Mouse (Mus musculus): ENCODE data around the gene Bmper. TPM values are rescaled to one million over a fixed set of nuclear protein-coding genes. Genes with fewer than 3 reads are reported as not detected.

The Bmper gene
- polyA plus RNA-seq, 1 experiment from 2014 or later, result 27.0 TPM

DNA sequence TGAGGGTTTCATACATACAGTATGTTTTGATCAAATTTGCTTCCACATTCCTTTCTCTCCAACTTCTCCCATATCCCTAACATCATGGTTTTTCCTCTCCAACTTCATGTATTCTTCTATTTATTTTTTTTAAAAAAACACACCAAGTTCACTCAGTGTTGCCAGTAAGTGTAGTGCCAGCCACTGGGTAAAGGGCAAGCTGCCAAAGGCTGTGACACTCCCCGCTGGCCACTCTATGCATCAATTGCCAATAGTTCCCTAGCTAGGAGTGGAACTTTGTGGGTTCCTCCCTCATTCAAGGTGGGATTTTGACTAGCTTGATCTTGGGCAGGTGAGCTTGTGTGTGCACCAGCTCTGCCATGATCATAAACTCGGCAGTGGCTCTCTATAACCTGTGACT is 33.0 kb downstream of the Bmper start:
- 67% methylated on average over 2 of the region's 2 CpGs for WGBS
- Histone ChIP-seq H3K9ac (replicated peaks; ENCODE audit: low read depth) (no peak overlapping the region), H3K9me3 (ENCODE audit: low read length) (no peaks in the 10 kb centered on the region), H3K27ac (ENCODE audit: low read length) (no peak overlapping the region), H3K36me3 (ENCODE audit: insufficient read depth, low read length) (no peaks in the 10 kb centered on the region), H3K27me3 (replicated peaks; ENCODE audit: insufficient read depth, low read length) (no peaks in the 10 kb centered on the region), H3K4me2 (replicated peaks; ENCODE audit: low read depth, low read length) (no peak overlapping the region), H3K4me3 (ENCODE audit: low read depth, low read length) (no peak overlapping the region), H3K4me1 (ENCODE audit: insufficient read depth, low read depth, low read length) (peaks cover 5% of the 10 kb centered on the region; the same call in 1 of the 2 replicates)
- ATAC-seq, result no peak
- no peak for DNase-seq (ENCODE audit: low spot score)
- TF ChIP-seq EP300 (IDR thresholded peaks at IDR 0.05) (no peak), CTCF (IDR thresholded peaks at IDR 0.05) (no peak)

DNA sequence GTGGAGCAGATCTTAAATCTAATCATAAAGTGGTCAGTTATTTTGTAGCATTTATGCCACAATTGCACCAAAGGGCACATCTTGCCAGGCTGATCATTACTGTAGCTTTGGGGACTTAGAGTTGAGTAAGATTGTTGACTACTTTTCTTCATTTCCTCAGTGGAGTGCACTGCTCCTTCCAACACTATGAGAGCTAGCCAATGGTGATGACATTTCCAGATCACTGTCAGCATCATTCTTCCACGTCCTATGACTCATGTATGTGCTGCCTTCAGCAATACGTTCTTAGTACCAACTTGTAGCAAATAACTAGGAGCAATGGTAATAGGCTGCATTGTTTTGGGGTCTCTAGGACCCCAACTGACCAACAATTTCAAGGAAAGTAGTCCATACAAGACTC is 33.7 kb downstream of the Bmper start:
- TF ChIP-seq CTCF (IDR thresholded peaks at IDR 0.05) (no peak), EP300 (IDR thresholded peaks at IDR 0.05) (no peak)
- no peaks in the 10 kb centered on the region for H3K9me3 ChIP-seq (ENCODE audit: low read length)
- DNase-seq (ENCODE audit: low spot score) (no peak), ATAC-seq (no peak)
- 79% methylated on average over 2 of the region's 2 CpGs for WGBS
- no peak overlapping the region for H3K4me3 ChIP-seq (ENCODE audit: low read depth, low read length)
- no peak overlapping the region for H3K4me2 ChIP-seq (replicated peaks; ENCODE audit: low read depth, low read length)
- no peak overlapping the region for H3K9ac ChIP-seq (replicated peaks; ENCODE audit: low read depth)
- no peaks in the 10 kb centered on the region for H3K36me3 ChIP-seq (ENCODE audit: insufficient read depth, low read length)
- no peaks in the 10 kb centered on the region for H3K27me3 ChIP-seq (replicated peaks; ENCODE audit: insufficient read depth, low read length)
- H3K27ac ChIP-seq (ENCODE audit: low read length), result no peak overlapping the region
- peaks cover 5% of the 10 kb centered on the region; the same call in 1 of the 2 replicates for H3K4me1 ChIP-seq (ENCODE audit: insufficient read depth, low read depth, low read length)

DNA sequence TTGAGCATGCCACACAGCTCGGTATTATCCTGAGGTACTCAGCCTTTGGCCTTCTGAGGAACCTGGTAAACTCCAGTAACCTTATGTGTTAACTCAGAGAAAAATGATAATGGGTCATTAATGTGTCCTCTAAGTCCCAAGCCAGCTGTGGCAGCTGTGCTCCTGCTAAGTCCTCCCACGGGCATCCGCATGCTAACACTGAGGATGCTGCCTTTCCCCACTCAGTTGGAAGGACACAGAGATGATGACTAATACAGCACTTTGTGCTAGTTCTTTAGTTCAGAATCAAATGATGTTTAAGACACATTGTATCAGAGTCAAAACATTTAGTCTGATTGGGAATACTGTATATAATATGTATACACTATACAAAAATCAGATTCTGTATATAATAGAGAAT is 39.0 kb downstream of the Bmper start:
- Histone ChIP-seq H3K9ac (replicated peaks; ENCODE audit: low read depth) (no peak overlapping the region), H3K27ac (ENCODE audit: low read length) (no peak overlapping the region), H3K9me3 (ENCODE audit: low read length) (no peaks in the 10 kb centered on the region), H3K4me3 (ENCODE audit: low read depth, low read length) (no peak overlapping the region), H3K4me1 (ENCODE audit: insufficient read depth, low read depth, low read length) (no peaks in the 10 kb centered on the region), H3K27me3 (replicated peaks; ENCODE audit: insufficient read depth, low read length) (no peaks in the 10 kb centered on the region), H3K4me2 (replicated peaks; ENCODE audit: low read depth, low read length) (no peak overlapping the region), H3K36me3 (ENCODE audit: insufficient read depth, low read length) (no peaks in the 10 kb centered on the region)
- 92% methylated on average over 3 of the region's 3 CpGs for WGBS
- TF ChIP-seq CTCF (IDR thresholded peaks at IDR 0.05), result no peak
- DNase-seq (ENCODE audit: low spot score), result no peak
- no peak for ATAC-seq

GRCm38 (mm10) chr9:23262851-23263250 is 40.0 kb downstream of the Bmper start:
- Histone ChIP-seq H3K9me3 (ENCODE audit: low read length) (no peaks in the 10 kb centered on the region), H3K4me2 (replicated peaks; ENCODE audit: low read depth, low read length) (no peak overlapping the region), H3K4me3 (ENCODE audit: low read depth, low read length) (no peak overlapping the region), H3K36me3 (ENCODE audit: insufficient read depth, low read length) (no peaks in the 10 kb centered on the region), H3K27ac (ENCODE audit: low read length) (no peak overlapping the region), H3K27me3 (replicated peaks; ENCODE audit: insufficient read depth, low read length) (no peaks in the 10 kb centered on the region), H3K9ac (replicated peaks; ENCODE audit: low read depth) (no peak overlapping the region), H3K4me1 (ENCODE audit: insufficient read depth, low read depth, low read length) (no peaks in the 10 kb centered on the region)
- no peak for ATAC-seq
- no peak for DNase-seq (ENCODE audit: low spot score)
- WGBS, result 80% methylated on average over 7 of the region's 7 CpGs
- TF ChIP-seq CTCF (IDR thresholded peaks at IDR 0.05), result no peak
- TF ChIP-seq EP300 (IDR thresholded peaks at IDR 0.05), result no peak

DNA sequence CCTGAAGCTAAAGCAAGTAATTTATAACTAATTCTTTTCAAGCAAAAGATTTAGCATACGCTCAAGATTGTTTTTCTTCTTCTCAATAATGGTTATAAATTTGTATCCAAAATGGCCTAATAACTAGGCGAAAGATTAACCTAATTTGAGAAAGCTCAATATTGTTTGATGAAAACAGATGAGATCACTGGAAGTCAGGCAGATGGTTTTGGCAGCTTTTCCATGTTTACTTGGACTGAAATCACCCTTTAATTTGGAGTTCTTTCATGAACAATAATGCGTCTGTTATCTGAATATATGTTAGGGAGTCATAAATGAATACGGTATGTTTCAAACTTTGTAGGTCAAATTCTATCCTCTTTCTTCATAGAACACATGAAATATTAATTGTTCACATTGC is 41.6 kb downstream of the Bmper start:
- no peak for TF ChIP-seq CTCF (IDR thresholded peaks at IDR 0.05)
- TF ChIP-seq EP300 (IDR thresholded peaks at IDR 0.05), result no peak
- Histone ChIP-seq H3K4me1 (ENCODE audit: insufficient read depth, low read depth, low read length) (no peaks in the 10 kb centered on the region), H3K36me3 (ENCODE audit: insufficient read depth, low read length) (no peaks in the 10 kb centered on the region), H3K4me3 (ENCODE audit: low read depth, low read length) (no peak overlapping the region), H3K4me2 (replicated peaks; ENCODE audit: low read depth, low read length) (no peak overlapping the region), H3K9ac (replicated peaks; ENCODE audit: low read depth) (no peak overlapping the region), H3K9me3 (ENCODE audit: low read length) (no peaks in the 10 kb centered on the region), H3K27me3 (replicated peaks; ENCODE audit: insufficient read depth, low read length) (no peaks in the 10 kb centered on the region), H3K27ac (ENCODE audit: low read length) (no peak overlapping the region)
- WGBS, result 81% methylated on average over 4 of the region's 4 CpGs
- no peak for ATAC-seq
- DNase-seq (ENCODE audit: low spot score), result no peak

- TF ChIP-seq EP300 (IDR thresholded peaks at IDR 0.05) (no peak), CTCF (IDR thresholded peaks at IDR 0.05) (no peak)
- ATAC-seq (no peak), DNase-seq (ENCODE audit: low spot score) (no peak)
- no peaks in the 10 kb centered on the region for H3K9me3 ChIP-seq (ENCODE audit: low read length)
- H3K4me2 ChIP-seq (replicated peaks; ENCODE audit: low read depth, low read length), result no peak overlapping the region
- H3K36me3 ChIP-seq (ENCODE audit: insufficient read depth, low read length), result no peaks in the 10 kb centered on the region
- no peak overlapping the region for H3K27ac ChIP-seq (ENCODE audit: low read length)
- WGBS, result 67% methylated on average over 7 of the region's 7 CpGs
- no peaks in the 10 kb centered on the region for H3K27me3 ChIP-seq (replicated peaks; ENCODE audit: insufficient read depth, low read length)
- H3K4me3 ChIP-seq (ENCODE audit: low read depth, low read length), result no peak overlapping the region
- no peak overlapping the region for H3K9ac ChIP-seq (replicated peaks; ENCODE audit: low read depth)
- H3K4me1 ChIP-seq (ENCODE audit: insufficient read depth, low read depth, low read length), result no peaks in the 10 kb centered on the region
Observed at GRCm38 (mm10) chr9:23268609-23269008, 45.7 kb downstream of the Bmper start.

DNA sequence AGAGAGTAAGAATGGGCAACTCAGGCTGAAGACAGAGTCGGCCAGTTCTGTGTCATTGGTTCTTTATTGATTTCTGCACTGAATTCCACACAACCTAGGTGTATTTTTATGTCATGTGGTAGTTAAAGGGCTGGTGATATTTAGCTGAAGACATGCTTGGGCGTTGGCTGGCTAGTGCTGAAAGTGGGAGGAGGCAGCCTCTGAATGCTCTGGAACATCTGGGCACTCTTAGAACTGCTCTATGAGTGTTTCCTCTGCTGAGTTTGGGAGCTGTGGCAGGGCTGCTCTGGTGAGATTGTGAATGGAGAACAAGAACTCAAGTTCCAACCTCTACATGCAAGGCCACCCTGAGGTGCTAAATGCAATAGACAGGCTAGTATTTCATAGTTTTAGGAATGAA is 46.2 kb downstream of the Bmper start:
- DNase-seq (ENCODE audit: low spot score) (no peak), ATAC-seq (no peak)
- Histone ChIP-seq H3K27ac (ENCODE audit: low read length) (no peak overlapping the region), H3K27me3 (replicated peaks; ENCODE audit: insufficient read depth, low read length) (no peaks in the 10 kb centered on the region), H3K4me1 (ENCODE audit: insufficient read depth, low read depth, low read length) (no peaks in the 10 kb centered on the region), H3K4me2 (replicated peaks; ENCODE audit: low read depth, low read length) (no peak overlapping the region), H3K9me3 (ENCODE audit: low read length) (no peaks in the 10 kb centered on the region), H3K9ac (replicated peaks; ENCODE audit: low read depth) (no peak overlapping the region), H3K36me3 (ENCODE audit: insufficient read depth, low read length) (no peaks in the 10 kb centered on the region), H3K4me3 (ENCODE audit: low read depth, low read length) (no peak overlapping the region)
- TF ChIP-seq EP300 (IDR thresholded peaks at IDR 0.05) (no peak), CTCF (IDR thresholded peaks at IDR 0.05) (no peak)
- 59% methylated on average over 2 of the region's 2 CpGs for WGBS

Data from lung, postnatal 0 days (tissue).